Mouse (Mus musculus) midbrain, embryonic 10.5 days (tissue): ENCODE data around the gene Prss35. TPM values are rescaled to one million over a fixed set of nuclear protein-coding genes. Genes with fewer than 3 reads are reported as not detected.

Experiments
- DNase-seq: peaks from one replicate; pipeline ENCODE4 v3.0.0-alpha.2; 2017; ENCODE audit warnings: low spot score
- H3K27ac ChIP-seq: fragments of 300-500 bp; sonication (generic); replicated peaks from 2 replicates; pipeline ENCODE4 v1.5.1; 2016; ENCODE audit warnings: mild to moderate bottlenecking
- H3K27me3 ChIP-seq: fragments of 300-500 bp; sonication (generic); 2 replicates; pipeline ENCODE4 v1.6.1; 2016; ENCODE audit warnings: low read depth, mild to moderate bottlenecking; ENCODE audit not compliant: poor library complexity, severe bottlenecking
- H3K36me3 ChIP-seq: fragments of 300-500 bp; sonication (generic); 2 replicates; pipeline ENCODE4 v1.6.1; 2016; ENCODE audit warnings: mild to moderate bottlenecking, moderate library complexity
- H3K4me1 ChIP-seq: fragments of 300-500 bp; sonication (generic); 2 replicates; pipeline ENCODE4 v1.6.1; 2016
- H3K4me3 ChIP-seq: fragments of 300-500 bp; sonication (generic); 2 replicates; pipeline ENCODE4 v1.5.1; 2016; ENCODE audit warnings: mild to moderate bottlenecking, moderate library complexity
- H3K9me3 ChIP-seq: fragments of 300-500 bp; sonication (generic); replicated peaks from 2 replicates; pipeline ENCODE4 v1.6.1; 2016; ENCODE audit warnings: mild to moderate bottlenecking
- WGBS: fragments of 180-500 bp; shearing (Covaris S2); methylation state at CpG from one replicate; pipeline ENCODE4 v1.1.7; 2016; 5-methylcytosine and 5-hydroxymethylcytosine counted together
- polyA plus RNA-seq: library from polyadenylated mRNA; unstranded; fragments of >200 nt; fragmentation: Nextera tagmentation; extraction: Ambion mirVana; gene quantifications from 2 replicates; pipeline ENCODE4 v1.2.1, GENCODE M21; 2016

Prss35 gene
- polyA plus RNA-seq: 1.8 and 2.0 TPM in 2 replicates

GRCm38 (mm10) chr9:86742959-86743911 lies at the start of gene Prss35:
Prss35 (plus strand) TSS chr9:86743649.
- DNase-seq: peak; percentile 67
- H3K9me3 ChIP-seq: no peaks in the 10 kb centered on the region
- H3K4me3 ChIP-seq: peak within 1 kb of the TSS; percentile 51
- peaks cover 34% of the 10 kb centered on the region for H3K4me1 ChIP-seq
- H3K27ac ChIP-seq: no peak within 1 kb of the TSS; the same call in 1 of the 2 replicates
- 2% methylated on average over 19 of the region's 19 CpGs for WGBS
- H3K36me3 ChIP-seq: no peaks in the 10 kb centered on the region
- H3K27me3 ChIP-seq: peaks cover 16% of the 10 kb centered on the region

DNA sequence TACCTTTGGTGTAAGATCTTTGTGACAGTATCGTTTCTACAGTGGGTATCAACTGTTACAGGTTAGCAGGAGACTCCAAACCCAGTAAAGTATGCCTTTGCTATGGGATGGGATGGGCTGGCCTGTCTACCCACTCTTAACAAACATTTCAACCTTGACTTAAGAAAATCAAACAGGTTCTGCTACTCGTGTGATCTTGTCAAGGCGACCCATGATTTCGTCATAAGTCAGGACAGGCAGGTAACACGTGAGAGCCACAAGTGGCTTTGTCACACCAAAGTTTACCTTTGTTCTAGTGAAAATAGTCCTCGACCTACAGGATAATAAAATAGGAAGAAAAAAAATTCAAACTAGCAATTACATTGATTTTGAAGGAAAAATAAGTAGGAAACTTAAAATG lies 49.5 kb upstream of the Prss35 start:
- no peaks in the 10 kb centered on the region for H3K36me3 ChIP-seq
- no peak for DNase-seq
- WGBS: 95% methylated on average over 6 of the region's 6 CpGs
- no peak overlapping the region for H3K4me3 ChIP-seq
- H3K4me1 ChIP-seq: peaks cover 10% of the 10 kb centered on the region
- H3K9me3 ChIP-seq: no peaks in the 10 kb centered on the region
- no peak overlapping the region for H3K27ac ChIP-seq
- H3K27me3 ChIP-seq: peaks cover 23% of the 10 kb centered on the region

DNA sequence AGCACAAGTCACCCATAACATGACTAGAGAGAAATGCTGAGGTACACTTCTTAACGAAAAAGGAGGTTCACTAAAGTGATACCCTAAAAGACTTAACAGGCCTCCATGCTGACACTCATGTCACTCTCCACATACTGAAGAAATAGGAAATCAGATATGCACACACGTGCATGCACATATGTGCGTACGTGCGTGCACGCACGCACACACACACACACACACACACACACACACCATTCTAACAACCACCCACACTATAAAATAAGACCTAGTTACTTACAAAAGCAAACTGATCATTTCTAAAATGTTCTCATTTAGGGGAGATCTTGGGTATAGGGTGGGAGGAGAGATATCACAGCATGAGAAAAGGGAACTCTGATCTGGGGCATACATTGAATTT lies 48.8 kb upstream of the Prss35 start:
- H3K9me3 ChIP-seq: no peaks in the 10 kb centered on the region
- DNase-seq: no peak
- WGBS: 92% methylated on average over 7 of the region's 7 CpGs
- peaks cover 23% of the 10 kb centered on the region for H3K27me3 ChIP-seq
- H3K4me1 ChIP-seq: peaks cover 10% of the 10 kb centered on the region
- H3K27ac ChIP-seq: no peak overlapping the region
- no peaks in the 10 kb centered on the region for H3K36me3 ChIP-seq
- H3K4me3 ChIP-seq: 0 out of 2 replicates have a peak overlapping the region, but pooled peaks have one; percentile 81

- Histone ChIP-seq H3K4me1 (peaks cover 10% of the 10 kb centered on the region), H3K9me3 (no peaks in the 10 kb centered on the region), H3K27ac (peak overlapping the region; percentile 85), H3K4me3 (peak overlapping the region; percentile 81), H3K36me3 (no peaks in the 10 kb centered on the region), H3K27me3 (peaks cover 23% of the 10 kb centered on the region)
- DNase-seq: peak; percentile 66
- WGBS: 1% methylated on average over 56 of the region's 56 CpGs
Observed at GRCm38 (mm10) chr9:86695199-86695817, 48.1 kb upstream of the Prss35 start.

GRCm38 (mm10) chr9:86695818-86696261 lies 47.6 kb upstream of the Prss35 start, which contains the start of gene Me1:
Me1 (minus strand) TSS chr9:86695953.
- H3K4me3 ChIP-seq: peak within 1 kb of the TSS; percentile 81
- WGBS: under 1% methylated on average over 42 of the region's 46 CpGs
- no peak for DNase-seq
- peaks cover 23% of the 10 kb centered on the region for H3K27me3 ChIP-seq
- no peaks in the 10 kb centered on the region for H3K36me3 ChIP-seq
- peaks cover 10% of the 10 kb centered on the region for H3K4me1 ChIP-seq
- no peaks in the 10 kb centered on the region for H3K9me3 ChIP-seq
- H3K27ac ChIP-seq: peak within 1 kb of the TSS; percentile 85

GRCm38 (mm10) chr9:86701264-86701663 lies 42.2 kb upstream of the Prss35 start:
- H3K9me3 ChIP-seq: no peaks in the 10 kb centered on the region
- no peak overlapping the region for H3K27ac ChIP-seq
- H3K27me3 ChIP-seq: peaks cover 11% of the 10 kb centered on the region
- no peak overlapping the region for H3K4me3 ChIP-seq
- 26% methylated on average over 5 of the region's 5 CpGs for WGBS
- no peaks in the 10 kb centered on the region for H3K36me3 ChIP-seq
- DNase-seq: no peak
- H3K4me1 ChIP-seq: peaks cover under 1% of the 10 kb centered on the region; the same call in 1 of the 2 replicates

- no peak for DNase-seq
- H3K27ac ChIP-seq: no peak overlapping the region
- H3K27me3 ChIP-seq: peaks cover 5% of the 10 kb centered on the region
- no peaks in the 10 kb centered on the region for H3K36me3 ChIP-seq
- H3K4me1 ChIP-seq: no peaks in the 10 kb centered on the region
- no peak overlapping the region for H3K4me3 ChIP-seq
- 26% methylated on average over 2 of the region's 2 CpGs for WGBS
- H3K9me3 ChIP-seq: no peaks in the 10 kb centered on the region
Observed at GRCm38 (mm10) chr9:86701844-86702243, 41.6 kb upstream of the Prss35 start.

DNA sequence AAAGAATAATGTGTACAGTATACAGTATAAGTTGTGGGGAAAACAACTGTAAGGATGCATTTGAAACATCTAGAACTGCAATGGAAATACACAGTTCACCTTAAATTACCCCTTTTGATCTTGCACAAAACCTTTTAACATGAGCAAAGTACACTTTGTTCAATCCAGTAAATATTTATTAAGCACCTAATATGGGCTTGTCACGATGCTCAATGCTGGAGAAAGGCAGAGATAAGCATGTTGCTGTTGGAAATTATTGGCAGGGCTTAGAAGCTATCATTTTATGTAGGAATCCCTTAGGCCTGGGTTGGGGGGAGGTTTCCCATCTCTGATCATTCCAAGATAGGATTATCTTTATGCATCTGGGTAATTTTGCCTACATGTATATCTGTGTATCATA lies 36.0 kb upstream of the Prss35 start:
- no peaks in the 10 kb centered on the region for H3K9me3 ChIP-seq
- no peak overlapping the region for H3K4me3 ChIP-seq
- H3K36me3 ChIP-seq: no peaks in the 10 kb centered on the region
- no peak overlapping the region for H3K27ac ChIP-seq
- no peaks in the 10 kb centered on the region for H3K27me3 ChIP-seq
- 68% methylated on average over 1 of the region's 1 CpGs for WGBS
- H3K4me1 ChIP-seq: no peaks in the 10 kb centered on the region
- DNase-seq: no peak

GRCm38 (mm10) chr9:86708921-86709320 lies 34.5 kb upstream of the Prss35 start:
- H3K4me1 ChIP-seq: no peaks in the 10 kb centered on the region
- WGBS: 82% methylated on average over 6 of the region's 6 CpGs
- no peak overlapping the region for H3K4me3 ChIP-seq

DNA sequence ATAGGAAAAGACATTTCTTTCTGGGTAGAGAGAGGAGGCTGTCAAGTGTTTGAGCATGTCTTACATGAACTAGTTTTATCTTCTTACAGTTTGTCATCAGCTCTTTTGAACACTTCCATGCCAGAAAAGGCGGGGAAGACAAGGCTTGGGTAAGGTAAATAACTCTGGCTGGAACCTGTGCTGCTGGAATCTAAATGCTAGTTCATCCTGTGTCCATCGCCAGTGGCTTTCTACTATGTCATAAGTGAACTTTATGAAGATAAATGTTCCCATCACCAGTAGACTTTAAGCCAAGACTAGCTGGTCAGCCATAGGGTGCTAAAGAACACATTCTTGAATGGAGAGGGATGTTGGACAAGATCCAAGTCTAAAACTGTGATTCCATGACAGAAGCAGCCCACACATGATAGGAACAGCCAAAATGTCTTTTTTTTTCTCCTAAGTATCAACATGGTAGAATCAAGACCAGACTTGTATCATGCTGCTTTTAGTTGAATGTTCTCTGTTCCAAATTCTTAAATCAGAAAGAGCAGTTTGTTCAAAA lies 33.3 kb upstream of the Prss35 start:
- H3K27me3 ChIP-seq: no peaks in the 10 kb centered on the region
- DNase-seq: no peak
- no peaks in the 10 kb centered on the region for H3K36me3 ChIP-seq
- H3K27ac ChIP-seq: no peak overlapping the region
- 82% methylated on average over 2 of the region's 2 CpGs for WGBS
- H3K4me3 ChIP-seq: no peak overlapping the region
- H3K4me1 ChIP-seq: no peaks in the 10 kb centered on the region
- H3K9me3 ChIP-seq: no peaks in the 10 kb centered on the region

More at GRCm38 (mm10) chr9:86708921-86709320, 34.5 kb upstream of the Prss35 start:
- Histone ChIP-seq H3K27ac (no peak overlapping the region), H3K27me3 (no peaks in the 10 kb centered on the region), H3K9me3 (no peaks in the 10 kb centered on the region), H3K36me3 (no peaks in the 10 kb centered on the region)
- DNase-seq: no peak

DNA sequence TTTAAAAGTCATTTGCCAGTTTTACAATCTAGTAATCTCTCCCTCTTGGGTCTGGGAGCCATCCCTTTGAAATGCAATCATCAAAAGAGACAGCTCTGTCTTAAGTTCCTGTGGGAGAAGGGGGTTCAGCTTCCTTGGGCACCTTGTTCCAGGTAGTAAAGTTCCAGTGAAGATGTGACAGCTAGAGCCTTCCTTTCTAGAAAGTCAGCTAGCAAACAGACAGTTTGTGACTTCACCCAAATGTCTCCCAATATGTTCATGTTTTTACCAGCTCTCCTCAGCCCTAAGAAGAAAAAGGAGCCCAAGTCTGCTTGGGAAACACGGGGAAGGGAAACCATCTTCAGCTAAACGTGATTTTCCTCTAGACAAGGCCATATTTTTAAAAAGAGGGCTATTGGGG lies 30.8 kb upstream of the Prss35 start:
- no peaks in the 10 kb centered on the region for H3K27me3 ChIP-seq
- WGBS: 77% methylated on average over 2 of the region's 2 CpGs

DNA sequence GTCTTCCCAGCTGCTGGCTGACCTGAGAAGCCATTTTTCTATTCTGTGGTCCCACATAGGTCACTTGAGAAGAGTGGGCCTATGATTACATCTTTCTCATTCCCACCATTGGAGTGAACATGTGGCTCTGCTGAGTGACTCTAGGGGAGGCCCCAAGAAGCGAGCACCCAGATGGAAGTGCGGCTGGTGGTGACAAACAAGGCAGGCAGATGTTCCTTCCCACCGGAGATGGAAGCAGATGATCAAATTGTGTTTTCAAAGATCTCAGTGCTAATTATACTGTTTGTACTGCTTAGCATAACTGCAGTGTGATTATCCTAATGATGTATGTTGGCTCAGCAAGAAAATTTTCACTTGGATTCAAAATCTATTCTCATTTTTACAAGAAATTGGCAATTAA lies 29.4 kb upstream of the Prss35 start:
- Histone ChIP-seq H3K9me3 (no peaks in the 10 kb centered on the region), H3K4me3 (no peak overlapping the region), H3K27ac (no peak overlapping the region), H3K27me3 (no peaks in the 10 kb centered on the region), H3K4me1 (no peaks in the 10 kb centered on the region), H3K36me3 (no peaks in the 10 kb centered on the region)
- DNase-seq: no peak
- 90% methylated on average over 3 of the region's 3 CpGs for WGBS

More for the DNA sequence above, 30.8 kb upstream of the Prss35 start:
- H3K4me1 ChIP-seq: no peaks in the 10 kb centered on the region
- H3K27ac ChIP-seq: no peak overlapping the region
- DNase-seq: no peak
- H3K9me3 ChIP-seq: no peaks in the 10 kb centered on the region
- no peak overlapping the region for H3K4me3 ChIP-seq
- H3K36me3 ChIP-seq: no peaks in the 10 kb centered on the region
